Mouse (Mus musculus) CD8-positive naive resting alpha-beta T cell, adult 2 months (primary cell): ENCODE measurements around the gene Hdgf.

Experiments used
- DNase-seq, 2 experiments: peaks; one replicate each; pipeline ENCODE4 v3.0.0; 2022; ENCODE audit warnings: low read depth in 2 of 2, low spot score in 2 of 2

Gene Hdgf

DNA sequence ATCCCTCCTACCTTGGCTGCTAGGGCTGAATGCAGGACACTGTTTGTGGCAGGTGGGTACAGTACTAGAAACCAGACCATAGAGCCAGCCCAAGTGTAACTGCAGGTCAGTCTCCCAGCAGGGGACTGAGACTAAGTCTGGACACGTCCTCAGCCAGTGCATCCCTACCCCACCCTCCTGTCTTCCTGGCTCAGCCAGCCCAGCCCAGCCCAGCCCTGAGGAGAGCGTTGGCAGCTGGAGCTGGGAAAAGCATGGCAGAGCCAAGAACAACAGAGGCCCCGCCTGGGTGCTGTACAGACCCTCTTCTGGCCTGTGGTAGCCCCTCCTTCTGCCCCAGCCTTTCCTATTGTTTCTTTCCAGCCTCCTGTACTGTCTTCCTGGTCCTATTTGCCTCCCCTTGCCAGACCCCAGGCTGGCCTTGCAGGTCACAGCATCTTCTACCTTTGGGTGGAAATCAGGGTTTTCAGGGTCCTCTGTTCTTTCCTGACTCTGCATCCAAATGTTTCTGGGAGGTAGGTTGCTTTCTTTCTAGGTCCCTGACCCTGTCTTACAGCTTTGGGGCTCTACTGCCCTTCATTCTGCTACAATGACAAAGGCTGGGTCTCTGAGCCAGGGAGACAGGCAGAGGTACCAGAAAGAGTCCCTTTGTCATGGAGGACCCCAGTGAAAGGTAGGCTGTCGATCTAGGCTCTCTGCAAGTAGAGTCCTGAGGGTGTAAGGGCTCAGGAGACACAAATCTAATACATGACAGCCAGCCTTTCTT, 38.9 kb downstream of the Hdgf start:
- no peak for DNase-seq

DNA sequence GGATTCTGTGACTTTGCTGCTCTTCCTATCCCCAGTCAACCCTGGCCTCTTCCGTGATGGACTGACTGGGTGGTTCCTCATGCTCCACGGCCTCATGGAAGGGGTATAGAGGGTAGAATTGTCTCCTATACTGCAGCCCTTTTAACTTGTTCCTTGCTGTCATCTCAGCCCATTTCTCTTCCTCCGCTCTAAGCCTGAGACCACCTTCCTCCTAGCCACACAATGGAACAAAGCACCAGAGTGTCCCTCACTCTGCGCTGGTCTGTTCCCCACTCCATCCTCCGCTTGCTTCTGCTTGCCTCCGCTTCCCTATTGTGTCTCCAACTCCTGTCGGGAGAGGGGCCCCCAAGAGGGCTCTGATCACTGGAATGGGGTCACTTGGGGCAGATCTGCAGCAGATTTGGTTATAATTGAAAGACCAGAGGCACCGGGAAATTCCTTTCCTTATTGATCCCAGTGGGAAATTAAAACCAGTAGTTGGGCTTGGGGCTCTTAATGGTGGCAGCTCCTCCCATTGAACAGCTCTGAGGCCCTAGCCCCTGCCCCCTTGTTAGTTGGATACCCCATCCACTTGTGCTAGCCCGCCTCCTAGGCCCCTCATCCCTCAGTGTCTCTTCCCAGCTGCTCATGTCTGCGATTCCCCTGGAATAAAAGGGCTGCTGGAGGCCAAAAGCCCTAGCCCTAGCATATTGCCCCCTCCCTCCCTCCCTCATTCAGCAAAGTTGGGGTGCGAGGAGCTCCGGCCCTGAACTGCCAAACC, 39.8 kb downstream of the Hdgf start:
- no peak for DNase-seq

DNA sequence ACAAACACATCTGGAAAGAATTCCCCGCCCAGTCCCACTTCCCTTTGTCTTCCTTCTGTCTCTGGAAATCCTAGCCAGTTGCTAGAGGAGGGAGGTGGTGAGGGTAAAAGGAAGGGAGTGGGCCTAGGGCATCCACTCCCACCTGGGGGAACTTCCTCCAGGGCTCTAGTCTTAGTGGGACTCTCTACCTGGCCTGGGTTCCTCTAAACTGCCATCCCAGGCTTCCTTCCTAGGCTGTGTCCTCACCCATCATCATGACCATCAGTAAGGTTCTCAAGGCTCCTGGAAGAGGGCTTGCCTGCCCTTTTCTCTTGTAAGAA, 40.4 kb downstream of the Hdgf start:
- no peak for DNase-seq

DNA sequence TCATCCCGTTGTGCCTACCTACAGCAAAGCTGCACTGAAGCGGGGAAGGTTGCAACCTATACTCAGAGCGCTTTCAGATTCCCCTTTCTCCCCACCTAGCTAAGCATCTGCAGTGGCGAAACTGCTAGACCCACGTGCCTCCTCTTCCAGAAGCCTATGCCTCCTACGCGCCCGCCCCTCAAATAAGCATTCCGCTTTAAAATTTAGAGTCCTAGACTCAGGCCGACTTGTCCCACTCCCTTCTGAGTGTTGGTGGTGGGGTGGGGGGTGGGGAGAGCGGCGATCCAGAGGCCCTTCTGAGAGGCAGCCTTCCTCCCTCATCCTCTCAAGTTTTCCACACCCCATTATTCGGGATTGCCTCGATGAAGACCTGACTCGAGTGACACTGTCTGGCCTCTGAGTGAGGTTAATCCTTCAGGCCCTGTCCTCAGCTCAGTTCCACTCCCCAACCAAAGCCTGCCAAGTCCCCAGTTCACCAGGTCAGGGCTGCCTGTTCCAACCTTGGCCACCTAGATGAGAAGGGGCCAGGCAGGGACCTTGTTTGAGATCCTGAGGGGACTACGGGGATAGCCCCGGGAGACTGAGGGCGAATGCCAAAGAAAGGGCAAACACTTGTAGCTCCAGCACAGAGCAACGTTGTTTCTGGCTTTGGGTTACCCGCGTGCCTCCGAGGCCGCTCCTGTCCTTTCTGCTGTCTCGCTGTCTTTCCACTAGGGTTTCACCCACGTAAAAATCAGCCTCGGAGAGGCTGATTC, 41.1 kb downstream of the Hdgf start:
- DNase-seq: no peak

DNA sequence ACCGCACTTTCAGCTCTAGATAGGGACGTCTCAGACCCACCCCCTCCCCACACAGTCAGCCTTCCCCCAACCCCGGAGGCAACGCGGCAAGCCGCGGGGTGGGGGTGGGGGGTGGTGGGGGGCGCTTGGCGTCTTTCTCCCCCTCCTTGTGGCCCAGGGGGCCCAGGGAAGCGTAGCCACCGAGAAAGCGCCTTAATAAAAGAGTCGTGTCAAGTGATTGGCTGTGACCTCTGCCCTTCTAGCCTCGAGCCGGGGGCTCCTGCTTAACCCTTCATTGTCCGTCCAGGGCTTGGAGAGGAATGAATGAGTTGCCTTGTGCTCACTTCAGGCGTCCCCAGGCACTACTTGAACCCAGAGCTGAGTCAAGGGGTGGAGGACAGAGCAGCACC, 41.7 kb downstream of the Hdgf start:
- DNase-seq: no peak

DNA sequence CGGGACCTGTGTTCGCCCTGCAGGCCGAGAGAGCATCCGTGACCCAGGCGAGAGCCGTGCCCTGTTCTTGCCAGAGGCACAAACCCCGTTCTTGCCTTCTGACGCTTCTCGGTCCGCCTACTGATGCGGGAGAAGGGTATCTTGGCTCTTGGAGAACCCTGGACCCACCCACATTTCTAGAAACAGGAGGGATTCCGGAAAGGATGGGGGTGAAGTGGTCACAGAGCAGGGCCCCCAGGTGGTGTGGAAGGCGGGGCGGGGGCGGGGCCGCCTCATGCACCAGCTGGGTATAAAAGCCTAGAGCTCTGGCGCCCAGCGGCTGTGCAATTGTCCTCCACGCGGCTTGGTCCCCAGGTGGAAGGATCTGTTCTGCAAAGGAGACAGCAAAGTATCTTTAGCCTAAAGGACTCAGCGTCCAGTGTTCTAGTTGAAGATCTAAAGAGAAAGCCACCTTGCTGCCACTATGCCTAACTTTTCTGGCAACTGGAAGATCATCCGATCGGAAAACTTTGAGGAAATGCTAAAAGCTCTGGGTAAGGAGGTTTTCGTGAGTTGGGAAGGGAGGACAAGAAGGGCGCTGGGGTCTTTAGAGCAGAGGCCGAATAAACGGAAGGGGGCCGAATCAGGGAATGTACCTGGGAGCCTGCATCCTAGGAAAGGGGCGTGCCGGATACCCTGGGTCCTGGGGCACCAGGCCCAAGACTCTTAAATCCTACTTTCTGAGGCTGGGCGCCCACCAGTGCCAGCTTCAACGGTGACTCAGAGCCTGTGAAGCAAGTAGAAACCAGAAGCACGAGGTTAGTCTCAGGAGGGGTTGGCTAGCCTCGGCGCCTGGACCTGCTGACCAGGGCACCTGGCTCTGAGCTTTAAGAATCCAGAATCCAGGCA, 42.5 kb downstream of the Hdgf start, which contains the start of gene Crabp2:
Gene Crabp2 (plus strand): TSS at position 289 of the 888 bp plus-strand sequence.
- no peak for DNase-seq

DNA sequence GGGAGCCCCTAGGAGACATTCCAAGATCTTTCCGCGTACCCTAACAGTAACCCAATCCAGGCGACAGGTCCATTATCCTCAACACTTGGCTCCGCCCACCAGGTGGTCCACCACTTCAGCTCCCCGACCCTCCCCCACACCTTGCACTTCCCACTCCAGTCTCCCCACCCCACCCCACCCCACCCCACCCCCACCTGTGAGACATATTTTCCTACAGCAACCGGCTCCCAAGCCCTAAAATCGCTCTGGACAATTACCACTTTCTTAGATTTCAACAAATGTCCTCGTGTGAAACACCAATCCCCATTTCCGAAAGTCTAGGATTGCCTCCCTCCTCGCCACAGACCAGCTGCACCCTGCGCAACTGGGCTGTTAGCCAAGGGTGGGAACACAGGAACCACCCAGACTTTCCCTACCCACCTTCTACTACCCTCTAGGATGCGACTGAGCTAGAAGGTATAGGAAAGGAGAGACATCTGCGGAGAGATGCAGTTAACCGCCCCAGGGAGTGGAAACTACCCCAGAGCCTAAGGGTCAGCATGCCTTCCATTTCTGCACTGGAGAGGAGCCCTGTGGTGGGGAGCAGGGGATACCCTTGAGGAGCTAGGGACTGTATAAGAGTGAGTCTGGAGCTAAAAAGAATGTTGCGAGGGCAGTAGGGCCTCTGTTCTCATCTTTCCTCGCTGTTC, 43.3 kb downstream of the Hdgf start:
- DNase-seq: no peak

DNA sequence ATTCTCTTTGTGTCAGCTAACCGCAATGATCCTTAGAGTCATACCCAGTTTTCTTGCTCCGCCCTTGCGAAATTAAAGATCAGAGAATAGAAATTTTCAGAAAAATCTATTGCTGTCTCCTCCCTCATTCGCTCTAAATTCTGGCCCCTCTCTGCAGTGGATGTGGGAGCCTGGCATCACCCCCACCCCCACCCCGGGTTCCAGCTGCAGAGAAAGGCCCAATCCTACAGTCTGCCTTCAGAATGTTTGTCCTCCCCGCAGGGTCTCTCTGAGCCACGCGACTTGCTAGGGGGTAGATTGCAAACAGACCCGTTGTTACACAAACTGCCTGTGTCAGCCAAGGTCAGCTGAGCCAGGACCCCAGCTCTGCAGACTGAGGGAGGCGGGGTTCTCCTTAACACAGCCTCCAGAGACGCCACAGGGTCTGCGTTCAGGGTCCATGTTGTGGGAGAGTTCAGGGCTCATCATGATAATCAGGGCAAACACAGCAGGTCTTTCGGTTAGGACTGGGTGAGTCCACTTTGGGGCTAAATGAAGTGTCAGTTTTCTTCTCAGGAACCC, 43.9 kb downstream of the Hdgf start:
- DNase-seq: no peak

DNA sequence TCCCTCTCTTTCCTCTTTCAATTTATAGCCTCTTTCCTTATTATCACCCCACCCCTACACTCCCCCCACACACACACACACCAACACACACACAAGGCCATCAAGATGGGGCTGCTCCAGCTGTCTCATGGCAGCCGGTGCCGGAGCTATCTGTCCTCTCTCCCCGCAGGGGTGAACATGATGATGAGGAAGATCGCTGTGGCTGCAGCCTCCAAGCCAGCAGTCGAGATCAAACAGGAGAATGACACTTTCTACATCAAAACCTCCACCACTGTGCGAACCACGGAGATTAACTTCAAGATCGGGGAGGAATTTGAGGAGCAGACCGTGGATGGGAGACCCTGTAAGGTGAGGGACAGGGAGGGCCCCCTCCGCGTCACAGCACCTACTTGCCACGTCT, 45.8 kb downstream of the Hdgf start:
- no peak for DNase-seq

DNA sequence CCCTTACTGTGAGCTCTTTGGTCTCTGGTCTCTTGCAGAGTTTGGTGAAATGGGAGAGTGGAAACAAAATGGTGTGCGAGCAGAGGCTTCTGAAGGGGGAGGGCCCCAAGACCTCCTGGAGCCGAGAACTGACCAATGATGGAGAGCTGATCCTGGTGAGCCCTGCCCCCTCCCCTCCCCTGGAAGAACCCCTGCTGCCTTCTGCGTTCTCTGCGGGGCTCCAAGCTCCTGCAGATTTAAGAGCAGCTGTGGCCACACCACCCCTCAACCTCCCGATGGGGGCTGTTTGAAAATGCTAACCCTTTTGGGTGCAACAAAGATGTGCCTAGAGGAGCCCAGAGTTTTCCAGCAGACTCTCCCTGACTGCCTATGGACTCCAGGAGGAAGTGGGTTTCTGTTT, 46.3 kb downstream of the Hdgf start:
- no peak for DNase-seq

DNA sequence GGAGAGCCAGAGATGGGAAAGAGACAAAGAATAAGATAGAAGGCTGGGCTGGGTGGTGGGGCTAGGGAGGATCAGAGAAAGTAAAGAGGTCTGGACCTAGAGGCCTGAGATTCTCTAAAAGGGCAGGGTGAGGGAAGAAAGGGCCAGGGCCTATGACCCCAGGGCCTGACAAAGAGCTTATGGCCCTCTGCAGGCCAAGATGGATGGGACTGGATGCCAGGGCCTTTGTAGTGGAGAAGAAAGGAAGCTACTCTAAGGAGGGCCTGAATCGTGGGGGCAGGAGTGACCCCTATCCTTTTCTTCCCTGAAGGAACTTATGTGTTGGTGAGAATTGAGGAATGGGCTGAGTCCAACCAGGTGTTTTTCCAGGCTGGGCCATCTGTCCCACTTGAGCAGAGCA, 51.9 kb downstream of the Hdgf start:
- DNase-seq: no peak

DNA sequence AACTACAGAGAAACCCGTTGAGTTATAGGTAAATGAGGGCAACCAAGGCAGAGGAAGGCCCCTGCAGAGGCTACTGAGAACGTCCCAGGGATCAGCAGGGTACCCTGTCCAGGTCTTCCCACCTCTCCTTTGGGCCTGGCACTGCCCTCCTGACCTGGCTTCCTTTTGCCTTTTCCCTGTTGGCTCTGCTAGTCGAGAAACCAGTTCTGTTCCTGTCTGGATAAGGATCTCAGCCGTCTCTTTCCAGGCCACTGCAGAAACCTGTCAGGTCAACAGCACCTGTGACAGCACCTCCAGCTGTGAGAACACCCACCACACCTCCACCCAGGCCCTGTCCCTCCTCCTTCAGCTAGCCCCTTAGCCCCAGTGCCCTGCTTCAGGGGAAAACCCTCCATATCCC, 52.4 kb downstream of the Hdgf start:
- no peak for DNase-seq

DNA sequence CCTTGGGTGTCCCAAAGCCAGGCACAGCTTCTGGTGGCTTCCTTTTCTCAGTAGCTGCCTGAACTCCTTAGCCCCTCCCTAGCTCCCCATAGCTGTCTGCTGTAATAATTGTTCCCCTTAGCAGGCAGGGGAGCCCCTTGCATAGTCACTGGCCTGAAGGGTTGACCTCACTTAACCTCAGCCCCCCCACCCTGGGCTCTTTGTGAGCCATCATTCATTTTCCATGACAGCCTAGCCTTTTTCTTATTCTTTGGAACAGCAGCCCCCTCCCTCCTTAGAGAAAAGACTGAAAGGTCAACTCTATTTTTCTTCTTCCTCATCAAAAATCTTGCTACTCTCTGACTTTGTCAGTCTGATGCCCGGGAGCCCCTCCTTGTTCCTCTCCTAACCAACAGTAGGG, 52.8 kb downstream of the Hdgf start:
- no peak for DNase-seq

DNA sequence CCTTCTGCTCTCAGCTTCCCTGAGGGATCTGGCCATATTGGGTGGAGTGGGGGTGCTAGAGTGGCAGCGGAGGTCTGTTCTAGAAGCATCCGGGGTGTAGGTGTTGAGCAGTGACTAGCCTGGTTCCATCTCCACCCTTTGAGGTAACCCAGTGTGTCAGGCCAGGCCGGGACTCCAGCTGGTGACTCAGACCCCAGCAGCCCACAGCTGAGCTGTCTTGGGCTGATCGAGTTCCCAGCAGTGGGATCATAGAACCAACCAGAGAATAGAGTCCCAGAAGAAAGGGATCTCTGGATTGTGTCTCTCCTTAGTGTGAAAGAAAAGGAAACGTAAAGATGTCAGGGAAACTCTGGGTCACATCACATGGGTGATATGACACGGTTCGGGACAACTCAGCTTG, 53.2 kb downstream of the Hdgf start:
- no peak for DNase-seq

DNA sequence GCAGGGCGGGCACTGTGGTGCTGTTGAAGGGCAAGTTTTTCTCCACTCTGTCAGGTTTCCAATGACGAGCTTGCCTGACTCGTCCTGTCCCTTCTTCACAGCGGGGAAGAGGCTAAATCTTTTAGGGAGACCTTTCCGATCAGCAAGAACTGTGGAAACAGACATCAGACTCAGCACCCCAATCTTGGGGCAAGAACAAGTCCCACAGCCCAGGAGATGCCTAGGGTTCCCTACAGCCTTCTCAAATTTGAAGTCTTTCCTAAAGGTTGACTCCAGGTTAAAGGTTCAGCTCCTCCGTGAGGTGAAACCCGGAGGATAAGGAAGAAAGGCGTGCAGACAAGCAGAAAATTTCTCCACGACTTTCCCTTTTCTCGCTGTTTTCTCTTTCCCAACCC, 54.1 kb downstream of the Hdgf start:
- DNase-seq: no peak

DNA sequence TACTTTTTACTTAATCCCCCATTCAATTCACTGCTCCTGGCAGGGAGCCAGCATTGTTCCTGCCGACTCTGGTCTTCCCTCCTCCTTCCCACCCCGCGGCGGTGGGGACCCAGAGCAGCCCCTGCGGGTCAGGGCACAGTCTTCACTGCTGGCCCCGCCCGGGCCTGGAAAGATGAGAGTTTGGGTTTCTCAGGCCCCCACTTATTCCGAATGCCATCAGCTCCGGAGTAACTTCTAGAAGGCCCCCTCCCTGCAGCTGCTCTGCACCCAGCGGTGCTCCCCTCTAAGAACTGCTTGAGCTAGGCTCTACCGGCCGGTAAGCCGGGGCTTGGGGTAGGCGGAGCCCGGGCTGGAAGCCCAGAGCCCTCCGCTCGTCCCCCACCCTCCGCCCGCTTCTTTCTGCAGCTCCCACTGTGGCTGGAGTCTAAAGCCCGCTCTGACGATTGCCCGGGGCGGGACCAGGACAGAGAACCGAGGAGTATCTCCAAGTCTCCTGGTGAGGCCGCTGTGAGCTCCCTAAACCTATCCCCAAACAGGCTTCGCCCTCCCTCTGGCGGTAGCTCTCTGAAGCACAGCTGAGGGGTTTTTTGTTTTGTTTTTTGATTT, 54.6 kb downstream of the Hdgf start:
- DNase-seq: peak; percentile 44 to 57
